ENCODE assay signal across 8 mouse cellular contexts in genomic region chr9:52167084-52167483, GRCm38 (mm10). TPM values are rescaled to one million over a fixed set of nuclear protein-coding genes. Genes with fewer than 3 reads are reported as not detected.
A peak's percentile ranks its signal among the peaks of the same experiment; 100 is the strongest.
DNase-seq lines count a peak whose midpoint lies in the region; ATAC-seq and TF ChIP-seq lines count a peak whose summit lies in the region.

No protein-coding gene starts in this region.

- 20% methylated on average over 3 of the region's 3 CpGs for WGBS in heart, embryonic 11.5 days (ENCODE audit: insufficient replicate concordance)
- 15% methylated on average over 3 of the region's 3 CpGs for WGBS in heart, embryonic 16.5 days
- 37% methylated on average over 3 of the region's 3 CpGs for WGBS in liver, postnatal 0 days (ENCODE audit: insufficient replicate concordance)

- no peak for TF ChIP-seq EP300 in liver, postnatal 0 days (IDR thresholded peaks at IDR 0.05; ENCODE audit: low read depth)

- DNase-seq in heart, postnatal 4 days, result no peak
- no peak for DNase-seq in liver, postnatal 0 days
- no peak for DNase-seq in urinary bladder, postnatal 4 days (ENCODE audit: low spot score in 2 of 2)
- no peak for DNase-seq in gastrocnemius, postnatal 4 days (ENCODE audit: low spot score in 2 of 2)
- no peak for DNase-seq in urinary bladder, adult 18-20 months (ENCODE audit: low spot score in 2 of 2)

- peak overlapping the region; percentile 77 for H3K4me2 ChIP-seq in heart, embryonic 11.5 days
- peak overlapping the region; percentile 69 for H3K4me2 ChIP-seq in heart, embryonic 16.5 days (ENCODE audit: low read depth, low read length)
- H3K4me2 ChIP-seq in liver, postnatal 0 days (ENCODE audit: low read depth, low read length), result peak overlapping the region; percentile 95

- H3K27me3 ChIP-seq in heart, embryonic 11.5 days (ENCODE audit: control insufficient read depth, insufficient read depth, low read length), result peaks cover 9% of the 10 kb centered on the region; the same call in 1 of the 2 replicates
- peaks cover 45% of the 10 kb centered on the region for H3K27me3 ChIP-seq in E14TG2a.4 (ENCODE audit: insufficient read depth, low read length)
- H3K27me3 ChIP-seq in heart, embryonic 16.5 days (ENCODE audit: control insufficient read depth, insufficient read depth, low read length), result peaks cover 3% of the 10 kb centered on the region; the same call in 1 of the 2 replicates
- peaks cover 20% of the 10 kb centered on the region; the same call in 1 of the 2 replicates for H3K27me3 ChIP-seq in liver, postnatal 0 days (ENCODE audit: insufficient read depth, low read length)

- H3K9me3 ChIP-seq in heart, embryonic 11.5 days (replicated peaks; ENCODE audit: control insufficient read depth, low read length), result no peaks in the 10 kb centered on the region
- no peaks in the 10 kb centered on the region for H3K9me3 ChIP-seq in E14TG2a.4 (ENCODE audit: low read length)
- no peaks in the 10 kb centered on the region for H3K9me3 ChIP-seq in heart, embryonic 16.5 days (replicated peaks; ENCODE audit: control insufficient read depth, low read length)
- no peaks in the 10 kb centered on the region for H3K9me3 ChIP-seq in liver, postnatal 0 days (ENCODE audit: low read length)

- TF ChIP-seq CTCF in E14TG2a.4 (conservative IDR thresholded peaks at IDR 0.05; ENCODE audit: low read length), result no peak
- no peak for TF ChIP-seq CTCF in liver, postnatal 0 days (IDR thresholded peaks at IDR 0.05; ENCODE audit: low read depth)

- H3K4me3 ChIP-seq in heart, embryonic 11.5 days (ENCODE audit: low read depth, low read length), result peak overlapping the region; percentile 78
- peak overlapping the region; percentile 86; the same call in 1 of the 2 replicates for H3K4me3 ChIP-seq in E14TG2a.4 (replicated peaks; ENCODE audit: low read length)
- H3K4me3 ChIP-seq in heart, embryonic 16.5 days (ENCODE audit: low read length), result peak overlapping the region; percentile 93
- peak overlapping the region; percentile 66; the same call in 1 of the 2 replicates for H3K4me3 ChIP-seq in liver, postnatal 0 days (ENCODE audit: low read depth, low read length)

- peaks cover 7% of the 10 kb centered on the region; the same call in 1 of the 2 replicates for H3K4me1 ChIP-seq in heart, embryonic 11.5 days (ENCODE audit: control insufficient read depth, insufficient read depth, low read length)
- peaks cover 12% of the 10 kb centered on the region for H3K4me1 ChIP-seq in E14TG2a.4 (replicated peaks; ENCODE audit: low read depth, low read length)
- peaks cover 19% of the 10 kb centered on the region for H3K4me1 ChIP-seq in heart, embryonic 16.5 days (ENCODE audit: control insufficient read depth, insufficient read depth, low read length)
- peaks cover 13% of the 10 kb centered on the region for H3K4me1 ChIP-seq in liver, postnatal 0 days (ENCODE audit: insufficient read depth)

- no peaks in the 10 kb centered on the region for H3K36me3 ChIP-seq in heart, embryonic 11.5 days (ENCODE audit: control insufficient read depth, insufficient read depth, low read length)
- H3K36me3 ChIP-seq in E14TG2a.4 (ENCODE audit: insufficient read depth, low read length), result no peaks in the 10 kb centered on the region
- H3K36me3 ChIP-seq in heart, embryonic 16.5 days (ENCODE audit: control insufficient read depth, insufficient read depth), result no peaks in the 10 kb centered on the region
- no peaks in the 10 kb centered on the region for H3K36me3 ChIP-seq in liver, postnatal 0 days (replicated peaks; ENCODE audit: insufficient read depth, low read length)

- H3K9ac ChIP-seq in heart, embryonic 11.5 days (ENCODE audit: low read depth, low read length), result no peak overlapping the region; the same call in 1 of the 2 replicates
- H3K9ac ChIP-seq in heart, embryonic 16.5 days (ENCODE audit: low read length), result peak overlapping the region; percentile 100; the same call in 1 of the 2 replicates
- H3K9ac ChIP-seq in liver, postnatal 0 days (replicated peaks), result peak overlapping the region; percentile 75; the same call in 1 of the 2 replicates

- ATAC-seq in heart, embryonic 11.5 days (replicated peaks; ENCODE audit: insufficient number of reproducible peaks, low FRiP score, low TSS enrichment), result no peak
- ATAC-seq in heart, embryonic 16.5 days (replicated peaks; ENCODE audit: extremely low read depth, insufficient read depth, low FRiP score), result no peak
- no peak for ATAC-seq in liver, postnatal 0 days

- no peak overlapping the region for H3K27ac ChIP-seq in heart, embryonic 11.5 days (ENCODE audit: low read depth, low read length)
- no peak overlapping the region for H3K27ac ChIP-seq in heart, embryonic 16.5 days (ENCODE audit: low read length)
- no peak overlapping the region for H3K27ac ChIP-seq in liver, postnatal 0 days (ENCODE audit: low read depth)

RNA-seq across cellular contexts. Expression of gene Zc3h12c, which starts 1.3 kb away (rescaled TPM):
- 3.8 and 4.3 TPM in 2 replicates for polyA plus RNA-seq in heart, embryonic 11.5 days (2014; fragmentation: Nextera tagmentation; extraction: Ambion mirVana)
- total RNA-seq in heart, postnatal 4 days (2021), result 10 to 100 TPM; 13.0 to 13.3 TPM
- 1.8 and 2.4 TPM in 2 replicates for polyA plus RNA-seq in heart, embryonic 16.5 days (2015; fragmentation: Nextera tagmentation; extraction: Ambion mirVana)
- 0.72 and 0.75 TPM in 2 replicates for polyA plus RNA-seq in liver, postnatal 0 days (2015; fragmentation: Nextera tagmentation; extraction: Ambion mirVana)
- 10 to 100 TPM in 1 of 2 experiments, 1 to 10 TPM in 1; 9.6 to 10.6 TPM for total RNA-seq in gastrocnemius, postnatal 4 days (2021)
